Mouse (Mus musculus): Measurements from ENCODE around the gene Gm20388. TPM values are rescaled to one million over a fixed set of nuclear protein-coding genes. Genes with fewer than 3 reads are reported as not detected.

The Gm20388 gene
- polyA plus RNA-seq, 1 experiment from 2014 or later: 7.4 TPM

DNA sequence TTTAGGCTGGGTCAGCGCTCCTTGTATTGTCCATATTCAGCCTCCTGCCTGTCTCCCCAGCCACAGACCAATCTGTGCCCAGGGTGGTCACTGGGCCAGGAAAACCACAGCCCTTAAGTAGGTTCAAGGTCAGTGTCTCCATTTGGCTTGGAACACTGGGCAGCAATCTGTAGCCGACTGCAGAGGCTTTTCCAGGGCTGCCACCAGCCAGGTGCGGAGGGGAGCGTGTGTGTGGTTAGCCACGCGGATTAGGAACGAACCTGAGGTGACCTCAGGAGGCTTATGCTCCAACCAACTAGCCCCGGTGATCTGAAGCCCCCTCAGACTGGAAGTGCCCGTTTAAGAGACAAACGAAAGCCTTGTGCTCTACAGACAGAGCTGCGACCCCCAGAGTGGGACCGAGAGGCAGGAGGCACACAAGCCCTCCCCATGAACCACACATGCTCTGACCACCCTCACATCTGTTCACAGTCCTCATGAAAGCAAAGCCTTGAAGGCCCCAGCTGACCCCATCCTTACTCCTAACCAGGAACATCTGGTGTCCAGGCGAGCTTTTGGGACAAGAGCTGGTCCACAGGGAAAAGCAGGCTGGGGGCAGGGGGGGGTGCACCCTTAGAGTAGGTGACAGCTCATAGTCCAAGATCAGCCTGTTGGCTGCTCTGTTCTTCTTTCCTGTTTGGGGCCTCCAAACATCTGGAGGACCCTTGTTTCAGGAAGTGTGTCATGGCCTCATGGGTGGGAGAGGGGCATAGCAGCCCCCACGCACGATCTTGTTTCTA is 2737.7 kb downstream of the Gm20388 start:
- Histone ChIP-seq H3K27ac (ENCODE audit: low read length) (no peak overlapping the region), H3K4me1 (ENCODE audit: control insufficient read depth, insufficient read depth, low read length) (peaks cover 11% of the 10 kb centered on the region; the same call in 1 of the 2 replicates), H3K4me2 (ENCODE audit: low read depth, low read length) (no peak overlapping the region), H3K9me3 (replicated peaks; ENCODE audit: control insufficient read depth, low read length) (no peaks in the 10 kb centered on the region), H3K36me3 (ENCODE audit: control insufficient read depth, insufficient read depth, low read length) (no peaks in the 10 kb centered on the region), H3K27me3 (ENCODE audit: control insufficient read depth, insufficient read depth, low read length) (no peaks in the 10 kb centered on the region), H3K4me3 (replicated peaks; ENCODE audit: low read length) (no peak overlapping the region), H3K9ac (ENCODE audit: low read length) (0 out of 2 replicates have a peak overlapping the region, but pooled peaks have one; percentile 1)
- 66% methylated on average over 15 of the region's 15 CpGs for WGBS
- no peak for ATAC-seq (ENCODE audit: insufficient read depth, low FRiP score)

DNA sequence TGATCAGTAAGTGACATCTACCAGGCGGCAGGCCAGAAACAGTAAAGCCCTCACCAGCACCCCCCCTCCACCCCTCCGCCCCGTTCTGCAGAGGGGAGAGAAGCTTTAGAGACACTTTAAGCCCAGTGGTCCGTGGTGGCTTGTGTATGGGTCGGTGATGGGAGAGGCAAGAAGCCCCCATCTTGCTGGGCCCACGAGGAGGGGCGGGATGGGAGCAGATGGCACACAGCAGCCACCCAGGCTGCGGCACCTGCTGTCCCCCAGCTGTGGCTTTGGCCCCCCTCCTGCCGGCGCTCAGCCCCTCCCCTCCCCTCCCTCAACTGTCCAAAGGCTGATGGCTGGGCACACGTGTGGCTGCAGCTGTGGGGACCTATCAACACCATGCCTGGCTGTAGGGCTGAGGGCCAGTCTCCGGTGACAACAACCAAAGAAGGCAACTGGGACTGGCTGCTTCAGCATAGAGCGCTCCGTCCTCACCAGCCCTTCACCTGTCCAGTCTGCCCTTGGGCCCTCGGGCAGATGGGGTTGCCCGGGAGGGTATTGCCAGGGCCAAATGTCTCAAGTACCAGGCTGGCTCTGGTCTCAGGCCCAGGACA is 2740.8 kb downstream of the Gm20388 start:
- no peak overlapping the region for H3K4me2 ChIP-seq (ENCODE audit: low read depth, low read length)
- peaks cover 30% of the 10 kb centered on the region; the same call in 1 of the 2 replicates for H3K4me1 ChIP-seq (ENCODE audit: control insufficient read depth, insufficient read depth, low read length)
- H3K27ac ChIP-seq (ENCODE audit: low read length): no peak overlapping the region
- 79% methylated on average over 16 of the region's 16 CpGs for WGBS
- no peak for ATAC-seq (ENCODE audit: insufficient read depth, low FRiP score)
- H3K4me3 ChIP-seq (replicated peaks; ENCODE audit: low read length): no peak overlapping the region
- H3K9me3 ChIP-seq (replicated peaks; ENCODE audit: control insufficient read depth, low read length): no peaks in the 10 kb centered on the region
- H3K27me3 ChIP-seq (ENCODE audit: control insufficient read depth, insufficient read depth, low read length): no peaks in the 10 kb centered on the region
- no peaks in the 10 kb centered on the region for H3K36me3 ChIP-seq (ENCODE audit: control insufficient read depth, insufficient read depth, low read length)
- H3K9ac ChIP-seq (ENCODE audit: low read length): no peak overlapping the region

DNA sequence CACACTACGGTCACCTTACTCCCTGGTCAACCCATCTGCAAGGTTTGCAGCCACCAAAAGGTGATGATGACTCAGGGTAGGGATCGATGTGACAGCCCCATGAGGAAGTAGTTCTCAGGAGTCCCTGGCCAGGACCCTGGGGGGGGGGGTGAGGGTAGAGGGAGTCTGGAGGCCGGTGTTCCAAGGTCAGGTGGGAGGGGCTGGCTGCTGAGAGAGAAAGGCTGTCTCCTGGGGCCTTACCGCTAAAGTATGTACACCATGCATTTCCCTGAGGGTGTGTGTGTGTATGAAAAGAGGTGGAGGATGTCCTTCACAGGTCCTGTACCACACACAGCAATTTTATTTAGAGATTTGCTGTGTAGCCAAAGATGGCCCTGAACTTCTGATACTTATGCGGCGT is 2742.0 kb downstream of the Gm20388 start:
- ATAC-seq (ENCODE audit: insufficient read depth, low FRiP score): no peak
- Histone ChIP-seq H3K9me3 (replicated peaks; ENCODE audit: control insufficient read depth, low read length) (no peaks in the 10 kb centered on the region), H3K27ac (ENCODE audit: low read length) (no peak overlapping the region), H3K27me3 (ENCODE audit: control insufficient read depth, insufficient read depth, low read length) (no peaks in the 10 kb centered on the region), H3K4me2 (ENCODE audit: low read depth, low read length) (no peak overlapping the region), H3K4me3 (replicated peaks; ENCODE audit: low read length) (no peak overlapping the region), H3K9ac (ENCODE audit: low read length) (no peak overlapping the region), H3K36me3 (ENCODE audit: control insufficient read depth, insufficient read depth, low read length) (no peaks in the 10 kb centered on the region), H3K4me1 (ENCODE audit: control insufficient read depth, insufficient read depth, low read length) (peaks cover 30% of the 10 kb centered on the region; the same call in 1 of the 2 replicates)
- 63% methylated on average over 6 of the region's 6 CpGs for WGBS

DNA sequence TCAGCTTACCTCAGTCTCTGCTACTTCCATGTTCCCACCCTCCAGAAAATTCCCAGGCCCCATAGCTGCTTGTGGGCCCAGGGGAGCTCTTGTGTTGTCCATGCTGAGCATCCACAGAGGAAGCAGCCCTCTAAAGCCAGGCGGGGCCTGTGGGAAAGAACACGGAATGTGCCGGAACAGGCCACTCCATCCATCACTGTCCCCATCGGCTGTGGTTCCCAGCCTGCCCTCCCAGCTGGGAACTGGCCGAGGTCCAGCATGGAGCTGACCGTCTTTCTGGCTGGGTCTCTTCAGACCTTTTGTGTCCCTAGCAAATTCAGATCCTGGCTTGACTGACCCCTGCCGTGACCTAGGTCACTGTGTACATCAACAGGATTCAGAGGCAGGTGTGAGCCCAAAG is 2744.1 kb downstream of the Gm20388 start:
- H3K27me3 ChIP-seq (ENCODE audit: control insufficient read depth, insufficient read depth, low read length): no peaks in the 10 kb centered on the region
- no peaks in the 10 kb centered on the region for H3K9me3 ChIP-seq (replicated peaks; ENCODE audit: control insufficient read depth, low read length)
- no peak overlapping the region for H3K4me2 ChIP-seq (ENCODE audit: low read depth, low read length)
- H3K9ac ChIP-seq (ENCODE audit: low read length): peak overlapping the region; percentile 32
- ATAC-seq (ENCODE audit: insufficient read depth, low FRiP score): peak; percentile 31; the same call in 1 of the 2 replicates
- no peak overlapping the region for H3K27ac ChIP-seq (ENCODE audit: low read length)
- no peak overlapping the region for H3K4me3 ChIP-seq (replicated peaks; ENCODE audit: low read length)
- H3K4me1 ChIP-seq (ENCODE audit: control insufficient read depth, insufficient read depth, low read length): peaks cover 36% of the 10 kb centered on the region; the same call in 1 of the 2 replicates
- WGBS: 14% methylated on average over 7 of the region's 7 CpGs
- H3K36me3 ChIP-seq (ENCODE audit: control insufficient read depth, insufficient read depth, low read length): no peaks in the 10 kb centered on the region

DNA sequence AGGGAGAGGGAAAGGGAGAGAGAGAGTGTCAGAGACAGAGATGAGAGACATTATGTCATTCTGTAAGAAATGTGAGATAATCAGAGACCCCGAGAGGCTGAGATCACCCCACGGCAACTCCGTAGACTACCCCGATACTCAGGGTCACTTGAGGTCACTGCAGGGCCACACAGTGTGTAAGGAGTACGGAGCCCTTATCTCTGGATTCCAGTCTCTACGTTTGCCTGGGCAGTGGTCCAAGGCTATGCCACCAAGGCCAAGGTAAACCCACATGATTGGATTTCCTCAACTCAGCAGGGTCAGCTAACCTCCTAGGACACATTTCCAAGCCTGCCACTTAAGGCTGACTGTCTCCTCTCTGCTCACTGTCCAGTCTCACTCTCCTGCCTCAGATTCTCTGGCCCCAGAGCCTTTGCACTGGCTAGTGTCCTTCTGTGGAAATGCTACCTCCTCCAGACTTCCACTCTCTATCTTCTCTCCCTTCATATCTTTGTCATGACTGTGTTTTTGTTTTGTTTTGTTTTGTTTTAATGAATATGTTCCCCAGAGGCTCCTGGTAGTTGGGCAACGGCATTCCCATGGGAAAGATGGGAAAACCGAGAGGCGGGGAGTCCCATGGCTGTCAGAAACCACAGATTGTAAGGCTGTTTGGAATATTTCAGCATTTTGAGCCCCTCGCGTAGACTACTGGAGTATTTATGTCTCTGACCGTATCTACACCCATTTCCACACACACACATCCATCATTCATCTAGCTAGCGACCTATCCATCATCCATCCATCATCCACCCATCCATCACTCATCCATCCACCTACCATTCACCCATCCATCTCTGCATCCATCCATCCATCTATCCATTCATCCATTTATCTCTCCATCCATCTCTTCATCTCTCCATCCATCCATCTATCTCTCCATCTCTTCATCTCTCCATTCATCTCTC is 2745.7 kb downstream of the Gm20388 start:
- Histone ChIP-seq H3K4me1 (ENCODE audit: control insufficient read depth, insufficient read depth, low read length) (peaks cover 41% of the 10 kb centered on the region; the same call in 1 of the 2 replicates), H3K27me3 (ENCODE audit: control insufficient read depth, insufficient read depth, low read length) (no peaks in the 10 kb centered on the region)

DNA sequence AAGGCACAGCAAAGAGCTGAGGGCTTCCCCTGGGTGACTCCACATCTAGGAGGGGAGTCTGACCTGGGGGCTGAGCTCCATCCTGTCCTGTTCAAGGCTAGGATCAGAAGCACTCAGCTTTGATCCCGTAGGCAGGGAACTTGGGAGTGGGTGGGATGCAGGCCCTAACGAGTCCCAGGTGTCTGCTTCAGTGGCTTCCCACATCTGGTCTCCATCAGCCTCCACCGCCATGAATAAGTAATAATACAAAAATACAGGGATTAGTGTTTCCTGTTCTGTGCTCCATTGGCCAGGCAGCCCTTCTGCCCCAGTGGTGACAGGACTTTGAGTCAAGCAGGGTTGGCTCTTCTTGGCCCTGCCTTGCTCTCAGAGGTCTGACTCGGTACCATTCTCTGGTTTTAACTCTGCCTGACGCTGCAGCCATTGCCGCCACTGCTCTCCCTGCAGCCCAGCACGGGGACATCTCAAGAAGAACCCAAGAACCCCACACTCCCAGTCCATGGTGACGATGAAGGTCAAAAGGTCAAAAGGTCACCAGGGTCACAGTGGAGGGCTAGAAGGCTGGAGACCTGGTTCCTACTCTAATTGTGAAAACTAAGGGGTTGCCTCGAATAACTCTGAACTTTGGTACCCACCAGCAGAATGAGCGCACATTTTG is 2747.6 kb downstream of the Gm20388 start:
- no peaks in the 10 kb centered on the region for H3K36me3 ChIP-seq (ENCODE audit: control insufficient read depth, insufficient read depth, low read length)
- no peak overlapping the region for H3K4me2 ChIP-seq (ENCODE audit: low read depth, low read length)
- WGBS: 63% methylated on average over 10 of the region's 10 CpGs
- no peak overlapping the region; the same call in 1 of the 2 replicates for H3K27ac ChIP-seq (ENCODE audit: low read length)
- no peak overlapping the region for H3K4me3 ChIP-seq (replicated peaks; ENCODE audit: low read length)
- ATAC-seq (ENCODE audit: insufficient read depth, low FRiP score): no peak
- H3K4me1 ChIP-seq (ENCODE audit: control insufficient read depth, insufficient read depth, low read length): peaks cover 46% of the 10 kb centered on the region; the same call in 1 of the 2 replicates
- H3K27me3 ChIP-seq (ENCODE audit: control insufficient read depth, insufficient read depth, low read length): no peaks in the 10 kb centered on the region
- H3K9ac ChIP-seq (ENCODE audit: low read length): no peak overlapping the region
- no peaks in the 10 kb centered on the region for H3K9me3 ChIP-seq (replicated peaks; ENCODE audit: control insufficient read depth, low read length)

More for the DNA sequence above, 2745.7 kb downstream of the Gm20388 start:
- Histone ChIP-seq H3K9me3 (replicated peaks; ENCODE audit: control insufficient read depth, low read length) (no peaks in the 10 kb centered on the region), H3K9ac (ENCODE audit: low read length) (no peak overlapping the region), H3K36me3 (ENCODE audit: control insufficient read depth, insufficient read depth, low read length) (no peaks in the 10 kb centered on the region), H3K4me3 (replicated peaks; ENCODE audit: low read length) (no peak overlapping the region), H3K4me2 (ENCODE audit: low read depth, low read length) (no peak overlapping the region), H3K27ac (ENCODE audit: low read length) (no peak overlapping the region)
- no peak for ATAC-seq (ENCODE audit: insufficient read depth, low FRiP score)
- 67% methylated on average over 13 of the region's 13 CpGs for WGBS

DNA sequence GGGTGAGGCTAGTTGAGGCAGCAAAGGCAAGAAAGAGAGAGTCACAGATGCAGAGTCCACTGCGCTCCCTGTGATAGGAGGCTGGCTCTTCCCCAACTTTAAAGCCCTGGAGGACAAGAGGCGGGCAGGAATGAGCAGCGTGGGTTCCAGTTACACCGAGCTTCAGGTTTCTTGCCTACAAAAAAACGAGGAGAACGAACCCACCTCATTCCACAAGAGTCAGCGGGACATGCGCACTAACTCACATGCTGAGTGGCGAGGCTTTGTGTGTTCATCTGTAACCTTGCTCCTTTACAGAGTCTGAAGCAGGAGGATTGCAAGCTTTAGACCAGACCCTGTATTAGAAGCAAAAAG is 2748.1 kb downstream of the Gm20388 start:
- WGBS: 70% methylated on average over 9 of the region's 9 CpGs
- ATAC-seq (ENCODE audit: insufficient read depth, low FRiP score): no peak
- Histone ChIP-seq H3K27ac (ENCODE audit: low read length) (no peak overlapping the region), H3K4me1 (ENCODE audit: control insufficient read depth, insufficient read depth, low read length) (peaks cover 44% of the 10 kb centered on the region; the same call in 1 of the 2 replicates), H3K9me3 (replicated peaks; ENCODE audit: control insufficient read depth, low read length) (no peaks in the 10 kb centered on the region), H3K9ac (ENCODE audit: low read length) (no peak overlapping the region), H3K4me2 (ENCODE audit: low read depth, low read length) (no peak overlapping the region), H3K36me3 (ENCODE audit: control insufficient read depth, insufficient read depth, low read length) (no peaks in the 10 kb centered on the region), H3K4me3 (replicated peaks; ENCODE audit: low read length) (no peak overlapping the region), H3K27me3 (ENCODE audit: control insufficient read depth, insufficient read depth, low read length) (no peaks in the 10 kb centered on the region)

DNA sequence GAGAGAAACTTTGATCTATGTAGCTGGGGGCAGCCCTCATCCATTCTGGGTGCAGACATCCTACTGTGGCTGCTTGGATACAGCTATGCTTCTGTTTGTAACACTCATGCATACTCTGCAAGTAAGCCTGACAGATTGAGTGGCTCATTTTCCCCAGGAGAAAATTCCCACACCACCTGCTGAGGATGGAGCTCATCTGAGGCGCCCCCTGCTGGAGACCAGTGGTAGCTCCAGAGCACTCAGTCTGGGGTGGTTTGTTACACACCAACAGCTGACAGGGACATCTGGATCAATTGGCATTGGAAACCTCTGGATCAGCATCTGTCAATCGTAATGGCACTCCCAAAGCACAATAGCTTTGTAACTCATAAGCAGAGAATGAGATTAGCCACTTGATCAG is 2749.4 kb downstream of the Gm20388 start:
- no peak overlapping the region for H3K27ac ChIP-seq (ENCODE audit: low read length)
- no peaks in the 10 kb centered on the region for H3K36me3 ChIP-seq (ENCODE audit: control insufficient read depth, insufficient read depth, low read length)
- no peak overlapping the region for H3K4me2 ChIP-seq (ENCODE audit: low read depth, low read length)
- H3K9me3 ChIP-seq (replicated peaks; ENCODE audit: control insufficient read depth, low read length): no peaks in the 10 kb centered on the region
- WGBS: 72% methylated on average over 2 of the region's 2 CpGs
- no peak overlapping the region for H3K4me3 ChIP-seq (replicated peaks; ENCODE audit: low read length)
- H3K9ac ChIP-seq (ENCODE audit: low read length): no peak overlapping the region
- no peak for ATAC-seq (ENCODE audit: insufficient read depth, low FRiP score)
- H3K4me1 ChIP-seq (ENCODE audit: control insufficient read depth, insufficient read depth, low read length): peaks cover 36% of the 10 kb centered on the region
- no peaks in the 10 kb centered on the region for H3K27me3 ChIP-seq (ENCODE audit: control insufficient read depth, insufficient read depth, low read length)
